Mouse (Mus musculus) heart, embryonic 14.5 days (tissue): ENCODE results near the gene Heca. TPM values are rescaled to one million over a fixed set of nuclear protein-coding genes. Genes with fewer than 3 reads are reported as not detected.
A peak's percentile ranks its signal among the peaks of the same experiment; 100 is the strongest.
"Not testable (repeated sequence)": the region's sequence is repeated elsewhere in the genome, so short reads cannot be mapped to it uniquely, and the experiment has no call there.

Source experiments
- ATAC-seq: fragments of 200-750 bp; cut with Nextera tagmentation; 2 replicates; pipeline ENCODE4 v1.8.0; 2017; ENCODE audit warnings: low read depth, moderate TSS enrichment; ENCODE audit not compliant: insufficient number of reproducible peaks, insufficient read depth, low FRiP score
- H3K27ac ChIP-seq, 2 experiments: fragments of 200-500 bp in 1 of 2; fragments of 300-500 bp in 1 of 2; sonication (generic) in 1 of 2; replicated peaks in 1 of 2; 2 replicates each; pipeline ENCODE4 v1.5.1; 2012 to 2014; ENCODE audit warnings: low read depth in 2 of 2, low read length in 2 of 2, control low read depth in 1 of 2, mild to moderate bottlenecking in 1 of 2, mixed read lengths in 1 of 2; ENCODE audit not compliant: control insufficient read depth in 1 of 2, insufficient read depth in 1 of 2
- H3K27me3 ChIP-seq: fragments of 300-500 bp; sonication (generic); 2 replicates; pipeline ENCODE4 v1.6.1; 2014; ENCODE audit warnings: mild to moderate bottlenecking, low read length, control low read depth; ENCODE audit not compliant: control insufficient read depth, insufficient read depth
- H3K36me3 ChIP-seq: fragments of 300-500 bp; sonication (generic); 2 replicates; pipeline ENCODE4 v1.6.1; 2014; ENCODE audit warnings: mild to moderate bottlenecking, control low read depth, low read length, mixed read lengths; ENCODE audit not compliant: control insufficient read depth, insufficient read depth
- H3K4me1 ChIP-seq, 2 experiments: fragments of 200-500 bp in 1 of 2; fragments of 300-500 bp in 1 of 2; sonication (generic) in 1 of 2; 2 replicates each; pipeline ENCODE4 v1.6.1; 2012 to 2014; ENCODE audit warnings: low read length in 2 of 2, control low read depth in 1 of 2, mixed read lengths in 1 of 2; ENCODE audit not compliant: control insufficient read depth in 2 of 2, insufficient read depth in 2 of 2
- H3K4me2 ChIP-seq: fragments of 300-500 bp; sonication (generic); 2 replicates; pipeline ENCODE4 v1.6.1; 2014; ENCODE audit warnings: mild to moderate bottlenecking, low read length
- H3K4me3 ChIP-seq, 2 experiments: fragments of 200-500 bp in 1 of 2; fragments of 300-500 bp in 1 of 2; sonication (generic) in 1 of 2; 2 replicates each; pipeline ENCODE4 v1.5.1; 2012 to 2014; ENCODE audit warnings: low read length in 2 of 2, mild to moderate bottlenecking in 2 of 2, control low read depth in 1 of 2, low read depth in 1 of 2, moderate library complexity in 1 of 2; ENCODE audit not compliant: control insufficient read depth in 1 of 2, insufficient read depth in 1 of 2
- H3K9ac ChIP-seq: fragments of 300-500 bp; sonication (generic); 2 replicates; pipeline ENCODE4 v1.6.1; 2014; ENCODE audit warnings: mild to moderate bottlenecking, low read length
- H3K9me3 ChIP-seq: fragments of 300-500 bp; sonication (generic); 2 replicates; pipeline ENCODE4 v1.6.1; 2016; ENCODE audit warnings: low read length, control low read depth; ENCODE audit not compliant: control insufficient read depth
- WGBS: fragments of 180-500 bp; shearing (Covaris S2); extraction: QIAGEN DNeasy Blood & Tissue Kit; methylation state at CpG from one replicate; pipeline ENCODE4 v1.1.7; 2014; 5-methylcytosine and 5-hydroxymethylcytosine counted together
- polyA plus RNA-seq: library from polyadenylated mRNA; unstranded; fragments of >200 nt; fragmentation: Nextera tagmentation; extraction: Ambion mirVana; gene quantifications from 2 replicates; pipeline ENCODE4 v1.2.1, GENCODE M21; 2014

Heca gene
- polyA plus RNA-seq, 1 experiment from 2014 or later, result 6.4 TPM

DNA sequence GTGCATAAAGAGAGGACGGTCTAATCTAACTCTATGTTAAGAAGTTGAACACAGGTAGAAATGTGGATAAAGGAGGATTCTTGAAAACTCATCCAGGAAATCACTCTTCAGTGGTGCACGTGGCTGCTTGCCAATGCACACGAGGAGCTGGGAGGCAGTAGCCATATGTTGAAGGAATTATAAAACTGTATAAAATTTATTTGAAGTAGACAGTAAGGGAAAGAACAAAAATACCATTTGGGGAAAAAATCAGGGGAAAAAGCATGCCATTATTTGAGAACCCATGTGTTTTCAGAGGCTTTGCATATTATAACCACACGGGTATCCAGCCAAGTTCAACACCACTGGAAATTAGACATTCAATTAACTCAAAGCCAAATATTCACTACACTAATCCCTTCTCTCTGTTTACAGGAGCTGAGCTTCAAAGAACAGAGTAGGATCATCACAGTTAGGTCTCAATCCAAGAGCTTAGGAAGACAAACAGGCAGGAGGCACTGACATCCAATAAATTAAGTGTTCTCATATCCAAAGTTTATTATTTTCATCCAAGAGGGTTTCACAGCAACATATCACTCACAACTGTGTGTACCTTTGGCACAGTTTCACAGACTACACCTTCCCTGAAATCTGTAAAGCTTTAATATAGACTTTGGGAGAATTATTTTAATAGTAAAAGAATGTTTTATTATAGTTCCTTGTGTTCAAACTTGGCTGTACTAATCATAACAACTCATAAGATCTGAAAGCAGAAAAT, 102.9 kb downstream of the Heca start:
- no peak overlapping the region for H3K27ac ChIP-seq
- WGBS, result 60% methylated on average over 4 of the region's 4 CpGs

DNA sequence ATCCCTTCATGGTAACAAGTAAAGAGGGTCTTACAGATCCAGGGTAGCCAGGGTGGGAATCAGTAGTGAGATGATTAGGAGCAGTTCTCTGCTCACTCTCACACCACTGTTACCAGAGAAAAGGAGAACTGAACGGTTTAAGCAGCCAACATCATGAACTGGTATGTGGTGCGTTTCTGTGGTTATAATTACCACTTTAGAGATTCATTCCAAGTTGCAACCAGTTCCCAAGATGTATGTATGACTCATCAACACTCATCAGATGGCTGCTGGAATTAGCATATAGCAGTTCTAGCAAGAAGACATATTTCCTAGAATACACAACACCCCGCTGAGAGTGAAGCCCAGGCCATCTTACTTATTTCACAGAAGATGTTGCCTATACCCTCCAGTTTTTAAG, 105.8 kb downstream of the Heca start:
- Histone ChIP-seq H3K27me3 (no peaks in the 10 kb centered on the region), H3K4me2 (no peak overlapping the region), H3K27ac (no peak overlapping the region), H3K9me3 (no peaks in the 10 kb centered on the region), H3K4me1 (peaks cover 0 to 4% of the 10 kb centered on the region in 2 experiments; a peak in 1 of 4 replicates), H3K4me3 (no peak overlapping the region), H3K36me3 (peaks cover 57% of the 10 kb centered on the region), H3K9ac (no peak overlapping the region)
- no peak for ATAC-seq
- WGBS, result 66% methylated on average over 3 of the region's 3 CpGs

More for the DNA sequence above, 102.9 kb downstream of the Heca start:
- Histone ChIP-seq H3K4me2 (no peak overlapping the region), H3K4me3 (no peak overlapping the region), H3K36me3 (peaks cover 37% of the 10 kb centered on the region), H3K27me3 (no peaks in the 10 kb centered on the region), H3K4me1 (peaks cover 0 to 2% of the 10 kb centered on the region in 2 experiments; a peak in 2 of 4 replicates), H3K9ac (no peak overlapping the region), H3K9me3 (no peaks in the 10 kb centered on the region)
- ATAC-seq, result no peak

DNA sequence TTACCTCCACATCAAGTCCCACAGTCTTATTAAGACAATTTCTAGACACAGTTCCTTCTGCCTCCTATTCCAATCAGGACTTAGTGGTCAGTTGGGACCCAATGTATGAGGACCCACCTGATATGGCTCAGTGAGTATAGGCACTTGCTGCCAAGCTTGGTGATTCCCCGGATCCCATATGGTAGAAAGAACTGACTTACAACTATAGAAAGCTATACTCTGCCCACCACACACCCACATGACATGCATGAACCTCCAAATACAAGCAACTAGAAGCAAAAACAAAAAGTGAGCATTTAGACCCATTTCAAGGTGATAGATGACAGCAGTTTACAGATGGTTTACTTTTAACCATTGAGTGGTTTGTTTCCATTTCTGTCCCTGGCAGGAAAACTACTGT, 111.6 kb downstream of the Heca start:
- no peak overlapping the region for H3K27ac ChIP-seq
- no peak for ATAC-seq
- WGBS, result 84% methylated on average over 1 of the region's 1 CpGs
- H3K27me3 ChIP-seq, result no peaks in the 10 kb centered on the region
- H3K36me3 ChIP-seq, result peaks cover 77% of the 10 kb centered on the region
- H3K9me3 ChIP-seq, result no peaks in the 10 kb centered on the region
- no peak overlapping the region for H3K4me3 ChIP-seq
- H3K9ac ChIP-seq, result no peak overlapping the region
- no peak overlapping the region for H3K4me2 ChIP-seq
- H3K4me1 ChIP-seq, result peaks cover 0 to 4% of the 10 kb centered on the region in 2 experiments; a peak in 1 of 4 replicates

DNA sequence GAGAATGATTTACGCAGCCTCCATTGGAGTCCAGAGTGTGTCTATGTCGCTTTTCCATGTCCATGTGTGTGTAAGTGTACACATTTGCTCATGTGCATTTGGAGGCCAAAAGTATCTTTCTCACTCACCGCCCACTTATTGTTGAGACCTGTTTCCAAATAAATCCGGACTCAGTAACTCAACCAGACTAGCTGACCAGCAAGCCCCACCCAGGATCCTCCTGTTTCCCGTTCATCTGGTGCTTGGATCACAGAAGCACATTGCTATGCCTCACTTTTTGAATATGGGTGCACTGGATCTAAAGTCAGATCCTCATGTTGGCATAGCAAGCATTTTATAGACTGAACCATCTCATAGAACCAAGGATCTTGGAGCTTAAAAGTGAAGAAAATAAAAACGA, 112.8 kb downstream of the Heca start:
- 81% methylated on average over 6 of the region's 6 CpGs for WGBS
- Histone ChIP-seq H3K4me1 (peaks cover 0 to 4% of the 10 kb centered on the region in 2 experiments; a peak in 1 of 4 replicates), H3K36me3 (peaks cover 78% of the 10 kb centered on the region), H3K27me3 (no peaks in the 10 kb centered on the region), H3K27ac (no peak overlapping the region), H3K9ac (no peak overlapping the region), H3K4me2 (no peak overlapping the region), H3K4me3 (no peak overlapping the region), H3K9me3 (no peaks in the 10 kb centered on the region)
- ATAC-seq, result no peak

DNA sequence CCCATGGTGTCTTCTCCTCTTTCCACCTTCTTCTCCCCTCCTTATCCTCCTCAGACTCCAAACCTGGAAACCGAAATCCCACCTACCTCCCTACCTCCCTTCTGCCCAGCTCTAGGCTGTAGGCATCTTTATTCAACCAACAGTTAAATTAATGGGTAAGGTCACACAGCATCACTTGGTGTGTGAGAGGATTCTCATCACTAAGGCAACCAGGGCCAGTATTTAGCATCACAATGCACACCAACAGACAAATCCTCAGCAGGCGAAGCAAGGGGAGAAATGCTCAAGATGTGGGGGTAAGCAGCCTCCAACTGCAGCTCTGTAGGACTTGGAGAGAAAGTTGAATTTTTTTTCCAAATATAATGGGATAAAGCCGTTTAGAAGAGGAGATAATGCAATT, 116.8 kb downstream of the Heca start:
- 63% methylated on average over 3 of the region's 3 CpGs for WGBS
- Histone ChIP-seq H3K27ac (no peak overlapping the region), H3K36me3 (peaks cover 83% of the 10 kb centered on the region), H3K4me1 (no peaks in the 10 kb centered on the region), H3K27me3 (no peaks in the 10 kb centered on the region), H3K4me2 (no peak overlapping the region), H3K4me3 (no peak overlapping the region), H3K9ac (no peak overlapping the region), H3K9me3 (no peaks in the 10 kb centered on the region)
- no peak for ATAC-seq

DNA sequence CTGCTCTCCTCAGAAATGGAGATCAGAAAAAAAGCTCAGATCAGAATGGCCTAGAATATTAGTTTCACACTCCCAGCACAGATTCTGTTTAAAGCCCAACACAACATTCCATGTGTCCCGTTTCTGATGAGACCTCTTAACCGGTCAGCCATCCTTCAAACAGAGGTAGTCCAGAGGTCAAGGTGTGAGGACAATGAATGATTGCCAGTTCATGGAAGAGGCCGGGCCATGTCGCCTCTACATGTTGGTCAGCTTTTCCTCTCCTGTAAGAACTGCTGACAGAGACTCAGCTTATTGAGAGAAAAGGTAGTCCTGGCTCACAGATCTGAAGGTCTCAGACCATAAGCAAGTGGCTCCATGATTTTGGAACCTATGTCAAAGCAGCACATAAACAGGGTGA, 118.7 kb downstream of the Heca start:
- WGBS, result 84% methylated on average over 4 of the region's 4 CpGs
- H3K4me2 ChIP-seq, result no peak overlapping the region
- no peaks in the 10 kb centered on the region for H3K4me1 ChIP-seq
- H3K4me3 ChIP-seq, result no peak overlapping the region
- no peak for ATAC-seq
- H3K27ac ChIP-seq, result no peak overlapping the region
- no peaks in the 10 kb centered on the region for H3K27me3 ChIP-seq
- H3K9ac ChIP-seq, result no peak overlapping the region
- peaks cover 86% of the 10 kb centered on the region for H3K36me3 ChIP-seq
- H3K9me3 ChIP-seq, result no peaks in the 10 kb centered on the region

DNA sequence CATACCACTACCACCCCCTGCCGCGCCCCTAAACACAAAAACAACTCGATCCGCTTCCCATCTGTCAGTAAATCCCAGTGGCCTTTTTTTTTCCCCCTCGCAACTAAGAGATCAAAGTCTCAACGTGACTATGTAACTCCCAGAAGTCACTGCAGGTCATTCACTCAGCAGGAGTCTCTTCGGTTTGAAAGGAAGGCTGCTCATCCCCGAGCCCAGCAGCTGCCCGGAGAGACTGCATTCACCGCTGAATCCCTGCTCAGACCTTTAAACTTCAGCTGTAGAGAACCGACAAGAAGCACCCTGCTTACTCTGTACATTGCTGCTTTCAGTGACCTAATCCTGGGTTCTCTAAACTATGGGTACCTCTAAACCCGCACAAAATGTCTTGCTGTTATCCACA, 120.5 kb downstream of the Heca start:
- Histone ChIP-seq H3K27ac (no peak overlapping the region), H3K4me3 (no peak overlapping the region), H3K4me2 (peak overlapping the region; percentile 23; the same call in 1 of the 2 replicates), H3K9me3 (no peaks in the 10 kb centered on the region), H3K9ac (no peak overlapping the region), H3K36me3 (peaks cover 84% of the 10 kb centered on the region), H3K4me1 (no peaks in the 10 kb centered on the region), H3K27me3 (no peaks in the 10 kb centered on the region)
- 22% methylated on average over 12 of the region's 12 CpGs for WGBS
- no peak for ATAC-seq

DNA sequence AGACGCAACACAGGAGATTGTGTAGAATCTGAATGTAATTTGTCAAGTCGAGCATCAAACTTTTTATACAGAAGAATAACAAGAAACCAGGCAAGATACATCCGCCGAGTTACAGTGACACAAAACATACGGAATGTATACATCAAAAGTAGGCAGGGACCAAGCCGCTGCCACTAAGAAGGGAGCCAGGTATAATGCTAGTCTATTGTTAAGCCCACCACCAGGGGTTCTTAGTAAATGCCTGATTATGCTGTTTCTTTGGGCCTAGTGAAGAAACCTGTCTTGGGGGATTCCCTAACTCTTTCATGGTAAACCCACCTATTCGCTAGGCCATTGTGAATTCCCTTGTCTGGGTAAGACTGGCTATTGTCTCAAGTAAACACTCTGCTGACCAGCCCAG, 127.4 kb downstream of the Heca start:
- not testable (repeated sequence) for H3K9ac ChIP-seq, H3K4me2 ChIP-seq, ATAC-seq, H3K9me3 ChIP-seq, H3K4me1 ChIP-seq, H3K4me3 ChIP-seq, H3K27ac ChIP-seq, H3K27me3 ChIP-seq
- WGBS, result 93% methylated on average over 7 of the region's 7 CpGs
- peaks cover 62% of the 10 kb centered on the region for H3K36me3 ChIP-seq
